Mouse (Mus musculus) midbrain, postnatal 0 days (tissue): ENCODE data around the gene Entpd3. TPM values are rescaled to one million over a fixed set of nuclear protein-coding genes. Genes with fewer than 3 reads are reported as not detected.
"Not testable (repeated sequence)": the region's sequence is repeated elsewhere in the genome, so short reads cannot be mapped to it uniquely, and the experiment has no call there.

Source experiments
- ATAC-seq: fragments of 200-750 bp; cut with Nextera tagmentation; 2 replicates; pipeline ENCODE4 v1.8.0; 2017; ENCODE audit warnings: moderate number of reproducible peaks, mild to moderate bottlenecking, moderate TSS enrichment, moderate library complexity; ENCODE audit not compliant: low FRiP score
- DNase-seq: peaks from one replicate; pipeline ENCODE4 v3.0.0-alpha.2; 2015; ENCODE audit warnings: low spot score
- H3K27ac ChIP-seq: fragments of 300-500 bp; sonication (generic); 2 replicates; pipeline ENCODE4 v1.5.1; 2014; ENCODE audit warnings: low read depth, mild to moderate bottlenecking, low read length, mixed read lengths
- H3K27me3 ChIP-seq: fragments of 300-500 bp; sonication (generic); 2 replicates; pipeline ENCODE4 v1.6.1; 2014; ENCODE audit warnings: low read length, control low read depth, mixed read lengths; ENCODE audit not compliant: insufficient read depth
- H3K36me3 ChIP-seq: fragments of 300-500 bp; sonication (generic); 2 replicates; pipeline ENCODE4 v1.6.1; 2014; ENCODE audit warnings: low read length, control low read depth, mixed read lengths; ENCODE audit not compliant: insufficient read depth
- H3K4me1 ChIP-seq: fragments of 300-500 bp; sonication (generic); 2 replicates; pipeline ENCODE4 v1.6.1; 2014; ENCODE audit warnings: mild to moderate bottlenecking, control low read depth, antibody characterized with exemption, low read length, mixed read lengths; ENCODE audit not compliant: insufficient read depth
- H3K4me2 ChIP-seq: fragments of 300-500 bp; sonication (generic); 2 replicates; pipeline ENCODE4 v1.6.1; 2014; ENCODE audit warnings: low read depth, mild to moderate bottlenecking, low read length, mixed read lengths; ENCODE audit not compliant: poor library complexity, severe bottlenecking
- H3K4me3 ChIP-seq: fragments of 300-500 bp; sonication (generic); 2 replicates; pipeline ENCODE4 v1.5.1; 2014; ENCODE audit warnings: low read depth, mild to moderate bottlenecking, low read length, moderate library complexity
- H3K9ac ChIP-seq: fragments of 300-500 bp; sonication (generic); replicated peaks from 2 replicates; pipeline ENCODE4 v1.6.1; 2014; ENCODE audit warnings: mild to moderate bottlenecking, low read length, moderate library complexity, mixed read lengths; ENCODE audit not compliant: poor library complexity, severe bottlenecking
- H3K9me3 ChIP-seq: fragments of 300-500 bp; sonication (generic); 2 replicates; pipeline ENCODE4 v1.6.1; 2016; ENCODE audit warnings: low read length, control low read depth
- CTCF ChIP-seq: IDR thresholded peaks from 2 replicates; pipeline ENCODE4 v1.5.1; 2016; ENCODE audit warnings: antibody characterized with exemption, mild to moderate bottlenecking
- WGBS: fragments of 180-500 bp; shearing (Covaris S2); extraction: QIAGEN DNeasy Blood & Tissue Kit; methylation state at CpG from one replicate; pipeline ENCODE4 v1.1.7; 2014; 5-methylcytosine and 5-hydroxymethylcytosine counted together
- polyA plus RNA-seq: library from polyadenylated mRNA; unstranded; fragments of >200 nt; fragmentation: Nextera tagmentation; extraction: Ambion mirVana; gene quantifications from 2 replicates; pipeline ENCODE4 v1.2.1, GENCODE M21; 2015
- total RNA-seq: library from RNA; depleted of rRNA; stranded (reverse); fragments of >200 nt; gene quantifications from 2 replicates; pipeline ENCODE4 v1.2.3, GENCODE M21; 2014

The Entpd3 gene
- total and polyA plus RNA-seq, 2 experiments from 2014 or later: 4.7 to 9.0 TPM

GRCm38 (mm10) chr9:120528815-120529510 is 10.7 kb upstream of the Entpd3 start:
- H3K27ac ChIP-seq: no peak overlapping the region
- no peaks in the 10 kb centered on the region for H3K36me3 ChIP-seq
- no peaks in the 10 kb centered on the region for H3K9me3 ChIP-seq
- H3K4me3 ChIP-seq: no peak overlapping the region
- WGBS: 84% methylated on average over 17 of the region's 17 CpGs
- H3K9ac ChIP-seq: no peak overlapping the region
- no peak overlapping the region for H3K4me2 ChIP-seq
- no peak for ATAC-seq
- no peaks in the 10 kb centered on the region for H3K27me3 ChIP-seq
- no peak for TF ChIP-seq CTCF
- DNase-seq: no peak
- no peaks in the 10 kb centered on the region for H3K4me1 ChIP-seq

GRCm38 (mm10) chr9:120530471-120530870 is 9.1 kb upstream of the Entpd3 start:
- no peaks in the 10 kb centered on the region for H3K27me3 ChIP-seq
- no peaks in the 10 kb centered on the region for H3K9me3 ChIP-seq
- no peak overlapping the region for H3K4me2 ChIP-seq
- no peak overlapping the region for H3K27ac ChIP-seq
- no peak overlapping the region for H3K4me3 ChIP-seq
- DNase-seq (no peak), ATAC-seq (no peak)
- no peak overlapping the region for H3K9ac ChIP-seq
- H3K36me3 ChIP-seq: no peaks in the 10 kb centered on the region
- no peak for TF ChIP-seq CTCF
- no peaks in the 10 kb centered on the region for H3K4me1 ChIP-seq
- 85% methylated on average over 5 of the region's 5 CpGs for WGBS

GRCm38 (mm10) chr9:120532062-120532461 is 7.6 kb upstream of the Entpd3 start:
- Histone ChIP-seq H3K9me3 (no peaks in the 10 kb centered on the region), H3K4me1 (no peaks in the 10 kb centered on the region), H3K36me3 (no peaks in the 10 kb centered on the region), H3K4me2 (no peak overlapping the region), H3K27me3 (no peaks in the 10 kb centered on the region), H3K27ac (no peak overlapping the region), H3K4me3 (no peak overlapping the region), H3K9ac (no peak overlapping the region)
- TF ChIP-seq CTCF: no peak
- ATAC-seq (no peak), DNase-seq (no peak)
- WGBS: 88% methylated on average over 6 of the region's 6 CpGs

- Histone ChIP-seq H3K4me2 (no peak overlapping the region), H3K4me1 (no peaks in the 10 kb centered on the region), H3K4me3 (no peak overlapping the region), H3K36me3 (no peaks in the 10 kb centered on the region), H3K9me3 (no peaks in the 10 kb centered on the region), H3K27ac (no peak overlapping the region), H3K27me3 (no peaks in the 10 kb centered on the region), H3K9ac (no peak overlapping the region)
- no peak for TF ChIP-seq CTCF
- ATAC-seq (no peak), DNase-seq (no peak)
- 91% methylated on average over 6 of the region's 6 CpGs for WGBS
Observed at GRCm38 (mm10) chr9:120532691-120533090, 6.9 kb upstream of the Entpd3 start.

- not testable (repeated sequence) for DNase-seq
Observed at GRCm38 (mm10) chr9:120533446-120533950, 6.1 kb upstream of the Entpd3 start.

GRCm38 (mm10) chr9:120541411-120541810 is 1.8 kb downstream of the Entpd3 start:
- no peaks in the 10 kb centered on the region for H3K9me3 ChIP-seq
- no peak overlapping the region for H3K4me3 ChIP-seq
- H3K36me3 ChIP-seq: no peaks in the 10 kb centered on the region
- WGBS: 13% methylated on average over 2 of the region's 2 CpGs
- no peak overlapping the region for H3K27ac ChIP-seq
- no peak overlapping the region for H3K4me2 ChIP-seq
- no peak for ATAC-seq
- H3K27me3 ChIP-seq: 0 out of 2 replicates have a peak, but pooled peaks cover 4% of the 10 kb centered on the region
- TF ChIP-seq CTCF: no peak
- DNase-seq: no peak
- H3K9ac ChIP-seq: no peak overlapping the region
- H3K4me1 ChIP-seq: peaks cover 3% of the 10 kb centered on the region; the same call in 1 of the 2 replicates

More at GRCm38 (mm10) chr9:120533446-120533950, 6.1 kb upstream of the Entpd3 start:
- H3K4me2 ChIP-seq, H3K27ac ChIP-seq, ATAC-seq, H3K4me1 ChIP-seq, H3K4me3 ChIP-seq, H3K27me3 ChIP-seq, H3K36me3 ChIP-seq, H3K9ac ChIP-seq, H3K9me3 ChIP-seq: not testable (repeated sequence)
- 94% methylated on average over 8 of the region's 8 CpGs for WGBS
